Mouse (Mus musculus) left cerebral cortex, adult 8-10 months (tissue): ENCODE results near the gene Ubtd2. TPM values are rescaled to one million over a fixed set of nuclear protein-coding genes. Genes with fewer than 3 reads are reported as not detected.
"Not testable (repeated sequence)": the region's sequence is repeated elsewhere in the genome, so short reads cannot be mapped to it uniquely, and the experiment has no call there.

Source experiments
- DNase-seq, 2 experiments: peaks; one replicate each; pipeline ENCODE4 v3.0.0; 2022; ENCODE audit warnings: low spot score in 2 of 2
- total RNA-seq, 4 experiments: library from RNA; stranded (reverse); gene quantifications; 2 replicates each; pipeline ENCODE4 v1.2.4; 2022

The Ubtd2 gene
- total RNA-seq, 4 experiments from 2014 or later = 34.5 to 39.8 (median 38.7) TPM

- no peak for DNase-seq
Observed at GRCm38 (mm10) chr11:32464282-32464681, 9.1 kb downstream of the Ubtd2 start.

GRCm38 (mm10) chr11:32471925-32472324 lies 16.8 kb downstream of the Ubtd2 start:
- no peak for DNase-seq

GRCm38 (mm10) chr11:32474725-32475124 lies 19.6 kb downstream of the Ubtd2 start:
- DNase-seq = no peak

- DNase-seq = no peak
Observed at GRCm38 (mm10) chr11:32475487-32476236, 20.5 kb downstream of the Ubtd2 start.

- DNase-seq = no peak
Observed at GRCm38 (mm10) chr11:32481525-32481924, 26.4 kb downstream of the Ubtd2 start.

DNA sequence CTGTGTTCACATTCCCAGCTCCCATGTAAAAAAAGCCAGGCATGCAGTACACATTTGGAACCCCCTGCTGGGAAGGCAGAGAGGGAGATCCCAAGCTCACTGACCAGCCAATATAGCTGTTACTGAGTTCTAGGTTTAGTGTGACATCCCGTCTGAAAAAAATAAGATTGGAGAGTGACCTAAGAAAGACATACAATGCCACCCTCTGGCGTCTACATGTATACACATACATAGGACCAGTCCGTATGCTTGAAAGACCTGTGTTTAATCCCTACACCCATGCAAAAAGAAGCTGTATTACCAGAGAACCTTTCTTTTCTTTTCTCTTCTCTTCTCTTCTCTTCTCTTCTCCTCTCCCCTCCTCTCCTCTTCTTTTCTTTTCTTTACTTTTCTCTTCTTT lies 30.1 kb downstream of the Ubtd2 start:
- no peak for DNase-seq

- no peak for DNase-seq
Observed at GRCm38 (mm10) chr11:32486621-32487020, 31.5 kb downstream of the Ubtd2 start.

DNA sequence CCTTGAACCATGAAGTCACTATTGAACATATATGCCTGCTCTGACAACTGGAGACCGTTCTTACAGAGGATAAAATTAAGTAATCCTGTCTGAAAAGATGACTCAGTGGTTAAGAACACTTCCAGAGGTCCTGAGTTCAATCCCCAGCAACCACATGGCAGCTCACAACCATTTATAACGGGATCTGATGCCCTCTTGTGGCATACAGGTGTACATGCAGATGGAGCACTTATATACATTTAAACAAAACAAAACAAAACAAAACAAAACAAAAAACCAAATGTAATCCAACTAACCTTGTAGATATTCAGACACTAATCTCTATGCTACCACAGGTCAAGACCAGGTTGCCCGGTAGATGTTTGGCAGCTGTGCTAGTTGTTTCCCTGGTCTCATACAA lies 32.3 kb downstream of the Ubtd2 start:
- DNase-seq = no peak

DNA sequence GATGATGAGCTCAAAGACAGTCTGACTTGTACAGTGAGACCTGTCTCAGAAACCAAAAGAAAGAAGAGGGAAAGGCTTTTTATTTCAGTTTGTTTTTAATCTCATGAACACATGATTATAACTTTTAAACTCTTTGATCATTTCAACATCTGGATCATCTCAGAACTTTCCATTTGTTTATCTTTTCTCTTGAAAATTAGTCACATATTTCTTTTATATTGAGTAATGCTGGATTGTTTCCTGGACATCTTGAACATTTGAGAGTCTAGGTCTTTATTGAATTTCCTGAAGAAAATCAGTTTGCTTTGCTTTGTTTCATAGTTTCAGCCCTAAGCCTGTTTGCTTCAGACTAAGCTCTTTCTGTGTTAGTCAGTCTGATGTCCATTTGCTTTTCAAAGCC lies 33.2 kb downstream of the Ubtd2 start:
- DNase-seq = no peak

GRCm38 (mm10) chr11:32488808-32489670 lies 33.9 kb downstream of the Ubtd2 start:
- DNase-seq = no peak

- no peak for DNase-seq
Observed at GRCm38 (mm10) chr11:32491079-32491478, 35.9 kb downstream of the Ubtd2 start.

DNA sequence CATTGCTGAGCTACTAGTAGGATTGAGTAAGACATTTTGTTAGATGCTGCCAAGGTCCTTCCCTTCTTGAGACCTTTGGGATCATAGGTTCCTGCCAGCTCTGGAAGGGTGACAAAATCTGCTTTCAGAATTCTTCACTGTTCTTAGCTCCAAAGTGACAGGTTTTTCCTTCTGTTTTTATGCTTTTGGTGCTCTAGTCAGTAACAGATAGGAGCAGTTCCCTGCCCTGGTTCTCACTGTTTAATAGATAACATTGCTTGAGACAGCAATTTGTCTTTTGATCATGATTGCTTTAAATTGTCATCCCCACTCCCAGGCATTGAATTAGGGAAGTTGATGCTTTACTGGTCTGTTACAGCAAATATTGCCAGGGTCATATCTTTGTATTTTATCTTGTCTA lies 38.1 kb downstream of the Ubtd2 start:
- no peak for DNase-seq

DNA sequence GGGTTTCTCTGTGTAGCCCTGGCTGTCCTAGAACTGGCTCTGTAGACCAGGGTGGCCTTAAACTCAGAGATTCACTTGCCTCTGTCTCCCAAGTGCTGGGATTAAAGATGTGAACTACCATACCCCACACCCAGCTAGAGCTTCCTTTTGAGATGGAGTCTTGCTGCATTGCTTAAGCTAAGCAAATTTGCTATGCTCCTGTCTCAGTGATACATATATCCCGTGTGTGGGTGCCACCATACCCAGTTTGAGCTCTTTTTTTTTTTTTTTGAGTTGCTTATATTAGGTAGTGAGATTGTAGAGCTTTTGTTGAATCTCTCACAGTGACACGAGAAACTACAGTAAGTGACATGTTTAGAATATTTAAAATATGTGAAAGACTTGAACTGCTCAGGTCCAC lies 40.1 kb downstream of the Ubtd2 start:
- DNase-seq = no peak

DNA sequence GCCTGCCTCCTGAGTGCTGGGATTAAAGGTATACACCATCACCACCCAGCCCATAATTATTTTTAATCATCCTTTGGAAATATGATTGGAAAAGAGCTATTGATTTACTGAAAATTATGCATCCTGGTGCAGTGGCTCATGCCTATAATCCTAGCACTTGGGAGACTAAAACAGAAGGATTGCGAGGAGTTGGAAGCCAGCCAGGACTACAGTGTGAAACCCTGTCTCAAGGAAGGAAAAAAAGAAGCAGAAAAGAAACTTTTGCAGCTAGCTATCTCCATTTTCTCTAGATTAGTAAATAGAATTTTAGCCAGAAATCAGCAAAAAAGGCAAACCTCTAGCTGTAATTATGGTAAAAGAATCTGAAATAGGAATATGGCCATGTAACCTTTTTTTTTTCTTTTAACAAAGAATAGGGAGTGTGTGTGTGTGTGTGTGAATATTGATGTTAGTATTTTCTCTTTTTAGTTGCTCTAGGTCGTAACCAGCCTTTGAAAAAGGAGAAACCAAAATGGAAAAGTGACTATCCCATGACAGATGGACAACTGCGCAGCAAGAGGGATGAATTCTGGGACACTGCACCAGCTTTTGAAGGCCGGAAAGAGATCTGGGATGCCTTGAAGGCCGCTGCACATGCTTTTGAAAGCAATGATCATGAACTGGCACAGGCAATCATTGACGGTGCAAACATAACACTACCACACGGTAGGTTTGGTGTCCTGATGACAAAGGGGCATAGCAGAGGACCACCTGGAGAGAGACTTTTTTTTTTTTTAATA lies 43.8 kb downstream of the Ubtd2 start:
- DNase-seq = peak in 1 of 2 experiments; percentile 41

DNA sequence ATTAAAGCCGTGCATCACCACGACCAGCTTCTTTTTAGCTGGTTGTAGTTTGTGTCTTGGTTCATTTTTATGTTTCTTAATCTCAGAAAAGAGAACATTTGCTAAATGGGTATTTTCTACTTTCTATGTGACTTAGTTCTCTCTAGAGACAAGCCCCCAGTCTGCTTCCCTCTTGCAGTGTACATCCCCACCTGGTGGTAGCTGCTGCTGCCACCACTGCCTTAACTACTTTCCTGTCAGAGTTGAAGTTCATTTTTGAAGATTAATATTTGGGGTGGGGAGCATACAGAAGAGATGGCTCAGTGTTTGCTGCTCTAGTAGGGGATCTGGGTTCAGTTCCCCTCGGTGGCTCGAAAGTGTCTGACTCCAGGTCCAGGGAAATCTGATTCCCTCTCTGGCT lies 44.8 kb downstream of the Ubtd2 start:
- DNase-seq = no peak

- DNase-seq = no peak
Observed at GRCm38 (mm10) chr11:32503711-32504110, 48.5 kb downstream of the Ubtd2 start.

DNA sequence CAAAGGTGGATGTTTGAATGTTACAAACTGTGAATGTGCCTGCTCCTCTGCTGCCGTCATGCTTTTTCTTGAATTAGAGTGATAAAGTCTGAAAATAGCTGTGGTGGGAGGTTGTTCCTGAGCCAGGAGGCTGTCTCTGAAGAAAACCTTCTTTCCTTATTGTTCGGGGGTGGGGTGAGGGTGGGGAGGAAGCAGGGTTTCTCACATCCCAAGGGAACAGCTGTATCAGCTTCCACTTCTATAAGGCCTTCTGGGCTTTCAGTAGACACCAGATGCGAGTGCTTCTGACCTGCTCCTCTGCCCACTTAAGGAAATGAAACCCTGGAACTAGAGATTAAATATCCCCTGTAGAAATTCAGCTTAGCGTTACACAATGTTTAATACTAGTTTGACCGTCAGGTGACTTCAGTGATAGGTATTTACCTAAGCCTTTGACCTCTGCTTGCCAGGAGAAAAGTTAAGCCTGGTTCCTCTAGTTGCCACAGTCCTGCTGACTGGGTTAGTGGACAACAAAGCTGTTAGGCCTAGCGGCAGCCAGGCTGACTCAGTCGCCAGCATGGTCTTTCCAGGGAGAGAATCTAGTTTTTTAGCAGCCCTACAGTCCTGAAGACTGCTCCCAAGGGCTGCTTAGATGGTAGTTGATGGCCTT lies 50.0 kb downstream of the Ubtd2 start:
- no peak for DNase-seq

- DNase-seq = no peak
Observed at GRCm38 (mm10) chr11:32510930-32511329, 55.8 kb downstream of the Ubtd2 start.

DNA sequence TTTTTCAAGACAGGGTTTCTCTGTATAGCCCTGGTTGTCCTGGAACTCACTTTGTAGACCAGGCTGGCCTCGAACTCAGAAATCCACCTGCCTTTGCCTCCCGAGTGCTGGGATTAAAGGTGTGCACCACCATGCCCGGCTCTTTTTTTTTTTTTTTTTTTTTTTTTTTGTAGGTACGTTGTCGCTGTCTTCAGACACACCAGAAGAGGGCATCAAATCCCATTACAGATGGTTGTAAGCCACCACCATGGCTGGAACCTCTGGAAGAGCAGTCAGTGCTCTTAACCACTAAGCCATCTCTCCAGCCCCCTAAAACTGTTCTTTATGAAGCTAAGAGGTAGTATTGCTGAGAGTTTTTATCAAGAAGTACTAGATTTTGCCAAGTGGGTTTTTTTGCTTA lies 59.7 kb downstream of the Ubtd2 start:
- not testable (repeated sequence) for DNase-seq

- no peak for DNase-seq
Observed at GRCm38 (mm10) chr11:32516091-32516490, 60.9 kb downstream of the Ubtd2 start.
